Mouse (Mus musculus): ENCODE data around the gene Pjvk.

GRCm38 (mm10) chr2:76611996-76612395 lies 36.3 kb upstream of the Pjvk start:
- TF ChIP-seq CTCF (IDR thresholded peaks at IDR 0.05; ENCODE audit: low read depth) (no peak), EP300 (IDR thresholded peaks at IDR 0.05; ENCODE audit: low read depth) (no peak)
